Mouse (Mus musculus) forebrain, embryonic 15.5 days (tissue): ENCODE data around the gene Ddrgk1. TPM values are rescaled to one million over a fixed set of nuclear protein-coding genes. Genes with fewer than 3 reads are reported as not detected.
"Not testable (repeated sequence)": the region's sequence is repeated elsewhere in the genome, so short reads cannot be mapped to it uniquely, and the experiment has no call there.

ENCODE experiments used
- ATAC-seq: fragments of 200-750 bp; cut with Nextera tagmentation; replicated peaks from 2 replicates; pipeline ENCODE4 v1.8.0; 2017; ENCODE audit warnings: mild to moderate bottlenecking, moderate TSS enrichment, moderate library complexity
- H3K27ac ChIP-seq: fragments of 300-500 bp; sonication (generic); replicated peaks from 2 replicates; pipeline ENCODE4 v1.5.1; 2015; ENCODE audit warnings: mild to moderate bottlenecking, inconsistent platforms
- H3K27me3 ChIP-seq: fragments of 300-500 bp; sonication (generic); 2 replicates; pipeline ENCODE4 v1.6.1; 2015; ENCODE audit warnings: inconsistent platforms
- H3K36me3 ChIP-seq: fragments of 300-500 bp; sonication (generic); 2 replicates; pipeline ENCODE4 v1.6.1; 2015; ENCODE audit warnings: mild to moderate bottlenecking, inconsistent platforms
- H3K4me1 ChIP-seq: fragments of 300-500 bp; sonication (generic); 2 replicates; pipeline ENCODE4 v1.6.1; 2015; ENCODE audit warnings: inconsistent platforms
- H3K4me2 ChIP-seq: fragments of 300-500 bp; sonication (generic); replicated peaks from 2 replicates; pipeline ENCODE4 v1.6.1; 2015; ENCODE audit warnings: mild to moderate bottlenecking, inconsistent platforms
- H3K4me3 ChIP-seq: fragments of 300-500 bp; sonication (generic); 2 replicates; pipeline ENCODE4 v1.5.1; 2015; ENCODE audit warnings: mild to moderate bottlenecking, inconsistent platforms
- H3K9ac ChIP-seq: fragments of 300-500 bp; sonication (generic); replicated peaks from 2 replicates; pipeline ENCODE4 v1.6.1; 2015; ENCODE audit warnings: mild to moderate bottlenecking, inconsistent platforms
- H3K9me3 ChIP-seq: fragments of 300-500 bp; sonication (generic); 2 replicates; pipeline ENCODE4 v1.6.1; 2016; ENCODE audit warnings: inconsistent platforms
- WGBS: fragments of 180-500 bp; shearing (Covaris S2); methylation state at CpG from one replicate; pipeline ENCODE4 v1.1.7; 2015; ENCODE audit warnings: mixed read lengths; 5-methylcytosine and 5-hydroxymethylcytosine counted together
- polyA plus RNA-seq: library from polyadenylated mRNA; unstranded; fragments of >200 nt; fragmentation: Nextera tagmentation; extraction: Ambion mirVana; gene quantifications from 2 replicates; pipeline ENCODE4 v1.2.1, GENCODE M21; 2015

The Ddrgk1 gene
- polyA plus RNA-seq, 1 experiment from 2014 or later, result 57.4 TPM

DNA sequence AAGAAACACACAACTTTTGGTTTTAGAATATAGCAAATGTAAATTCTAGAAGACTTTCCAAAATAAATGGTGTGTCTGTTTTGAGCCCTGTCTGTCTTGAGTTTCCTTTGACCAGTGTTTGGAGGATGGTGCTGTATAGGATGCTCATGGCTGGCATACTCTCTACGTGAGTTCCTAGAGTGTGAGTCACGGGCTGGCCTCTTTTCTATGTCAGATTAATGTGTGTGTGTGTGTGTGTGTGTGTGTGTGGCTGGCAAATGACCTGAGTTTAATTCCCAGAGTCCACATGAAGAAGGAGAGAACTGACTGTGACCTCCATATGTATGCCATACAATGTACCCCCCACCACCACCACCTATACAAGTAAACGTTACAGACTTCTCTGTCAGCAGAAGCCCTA, 17.1 kb upstream of the Ddrgk1 start:
- Histone ChIP-seq H3K4me1 (no peaks in the 10 kb centered on the region), H3K36me3 (peaks cover 73% of the 10 kb centered on the region), H3K27me3 (no peaks in the 10 kb centered on the region), H3K27ac (no peak overlapping the region), H3K9ac (no peak overlapping the region), H3K9me3 (no peaks in the 10 kb centered on the region), H3K4me3 (no peak overlapping the region), H3K4me2 (no peak overlapping the region)
- WGBS, result 80% methylated on average over 3 of the region's 3 CpGs
- ATAC-seq, result no peak

DNA sequence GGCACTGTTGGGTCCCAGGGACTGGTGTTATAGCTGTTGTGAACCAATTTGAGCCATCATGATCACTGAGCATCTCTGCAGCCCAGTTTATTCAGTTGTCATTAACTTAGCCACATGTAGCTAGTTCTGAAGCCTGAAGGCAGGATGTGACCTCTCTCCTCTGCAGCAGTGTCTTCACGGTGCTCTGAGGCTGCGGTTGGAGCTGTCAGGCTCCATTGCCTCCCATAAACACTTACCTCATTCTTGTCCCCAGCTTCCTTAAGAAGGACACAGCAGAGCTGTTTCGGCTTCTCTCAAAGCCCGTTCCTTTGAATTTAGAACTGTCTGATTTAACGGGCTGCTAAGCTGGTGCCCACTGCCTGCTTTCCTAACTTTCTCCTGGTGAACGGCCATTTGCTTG, 15.4 kb upstream of the Ddrgk1 start:
- Histone ChIP-seq H3K4me3 (no peak overlapping the region), H3K9ac (no peak overlapping the region), H3K4me1 (no peaks in the 10 kb centered on the region), H3K36me3 (peaks cover 89% of the 10 kb centered on the region), H3K9me3 (no peaks in the 10 kb centered on the region), H3K27me3 (no peaks in the 10 kb centered on the region), H3K4me2 (no peak overlapping the region), H3K27ac (no peak overlapping the region)
- ATAC-seq, result no peak
- 91% methylated on average over 6 of the region's 6 CpGs for WGBS

- no peaks in the 10 kb centered on the region for H3K27me3 ChIP-seq
- H3K36me3 ChIP-seq, result peaks cover 88% of the 10 kb centered on the region
- no peak overlapping the region for H3K4me2 ChIP-seq
- no peak overlapping the region for H3K4me3 ChIP-seq
- no peak overlapping the region for H3K9ac ChIP-seq
- no peaks in the 10 kb centered on the region for H3K4me1 ChIP-seq
- no peak overlapping the region for H3K27ac ChIP-seq
- no peak for ATAC-seq
- no peaks in the 10 kb centered on the region for H3K9me3 ChIP-seq
- WGBS, result 85% methylated on average over 12 of the region's 12 CpGs
These were observed 14.7 kb upstream of the Ddrgk1 start for GRCm38 (mm10) chr2:130679154-130679553.

DNA sequence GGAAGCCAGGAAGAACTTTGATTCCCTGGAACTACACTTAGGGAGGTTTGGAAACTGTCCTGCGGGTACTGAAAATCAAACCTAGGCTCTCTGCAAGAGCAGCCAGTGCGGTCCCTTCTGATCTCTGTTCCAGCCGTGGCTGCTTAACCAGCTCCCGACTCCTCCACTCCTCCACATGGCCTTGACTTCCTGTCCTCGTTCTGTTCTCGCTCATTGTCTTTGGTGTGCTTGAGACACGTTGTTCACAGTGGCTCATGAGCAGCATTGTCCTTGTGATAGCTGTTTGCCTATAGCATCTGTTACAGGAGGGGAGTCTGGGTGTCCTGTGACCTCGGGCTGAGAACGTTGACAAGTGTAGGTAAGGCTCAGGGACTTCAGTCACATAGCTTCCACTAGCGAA, 12.8 kb upstream of the Ddrgk1 start:
- Histone ChIP-seq H3K4me2 (no peak overlapping the region), H3K9me3 (no peaks in the 10 kb centered on the region), H3K9ac (no peak overlapping the region), H3K27me3 (no peaks in the 10 kb centered on the region), H3K36me3 (peaks cover 95% of the 10 kb centered on the region), H3K27ac (no peak overlapping the region), H3K4me3 (no peak overlapping the region), H3K4me1 (no peaks in the 10 kb centered on the region)
- no peak for ATAC-seq
- 90% methylated on average over 10 of the region's 10 CpGs for WGBS

GRCm38 (mm10) chr2:130667559-130667958, 3.1 kb upstream of the Ddrgk1 start, which contains the start of gene Itpa:
Gene Itpa (plus strand): TSS chr2:130667610.
- peak within 1 kb of the TSS; percentile 87 for H3K27ac ChIP-seq
- WGBS, result 1% methylated on average over 31 of the region's 31 CpGs
- H3K9me3 ChIP-seq, result no peaks in the 10 kb centered on the region
- peak within 1 kb of the TSS; percentile 65 for H3K4me2 ChIP-seq
- peaks cover 35% of the 10 kb centered on the region for H3K4me1 ChIP-seq
- no peaks in the 10 kb centered on the region for H3K27me3 ChIP-seq
- peak; percentile 66 for ATAC-seq
- H3K9ac ChIP-seq, result peak within 1 kb of the TSS; percentile 68
- peak within 1 kb of the TSS; percentile 64 for H3K4me3 ChIP-seq
- H3K36me3 ChIP-seq, result peaks cover 12% of the 10 kb centered on the region

- peaks cover 28% of the 10 kb centered on the region for H3K4me1 ChIP-seq
- no peaks in the 10 kb centered on the region for H3K9me3 ChIP-seq
- peak overlapping the region; percentile 80 for H3K4me2 ChIP-seq
- H3K27me3 ChIP-seq, result no peaks in the 10 kb centered on the region
- peak overlapping the region; percentile 72 for H3K4me3 ChIP-seq
- H3K9ac ChIP-seq, result peak overlapping the region; percentile 89
- peak overlapping the region; percentile 99; the same call in 1 of the 2 replicates for H3K27ac ChIP-seq
- 91% methylated on average over 11 of the region's 11 CpGs for WGBS
- H3K36me3 ChIP-seq, result peaks cover 28% of the 10 kb centered on the region
- ATAC-seq, result no peak
These were observed 1.1 kb downstream of the Ddrgk1 start for GRCm38 (mm10) chr2:130663342-130663741.

- Histone ChIP-seq H3K4me2 (no peak overlapping the region), H3K27ac (no peak overlapping the region), H3K9me3 (no peaks in the 10 kb centered on the region), H3K27me3 (no peaks in the 10 kb centered on the region), H3K4me1 (peaks cover 15% of the 10 kb centered on the region), H3K9ac (no peak overlapping the region), H3K36me3 (peaks cover 68% of the 10 kb centered on the region), H3K4me3 (no peak overlapping the region)
- ATAC-seq, result no peak
- 96% methylated on average over 10 of the region's 10 CpGs for WGBS
These were observed 5.9 kb downstream of the Ddrgk1 start for GRCm38 (mm10) chr2:130658530-130658929.

GRCm38 (mm10) chr2:130657541-130657940, 6.9 kb downstream of the Ddrgk1 start:
- no peak overlapping the region for H3K27ac ChIP-seq
- no peak overlapping the region for H3K4me2 ChIP-seq
- H3K36me3 ChIP-seq, result peaks cover 74% of the 10 kb centered on the region
- WGBS, result 86% methylated on average over 6 of the region's 6 CpGs
- no peaks in the 10 kb centered on the region for H3K9me3 ChIP-seq
- H3K27me3 ChIP-seq, result no peaks in the 10 kb centered on the region
- no peak overlapping the region for H3K4me3 ChIP-seq
- no peak overlapping the region for H3K9ac ChIP-seq
- peaks cover 5% of the 10 kb centered on the region for H3K4me1 ChIP-seq
- ATAC-seq, result no peak

GRCm38 (mm10) chr2:130656536-130656935, 7.9 kb downstream of the Ddrgk1 start:
- H3K4me2 ChIP-seq, result no peak overlapping the region
- no peaks in the 10 kb centered on the region for H3K27me3 ChIP-seq

GRCm38 (mm10) chr2:130655660-130656339, 8.7 kb downstream of the Ddrgk1 start:
- no peaks in the 10 kb centered on the region for H3K4me1 ChIP-seq
- H3K9me3 ChIP-seq, result no peaks in the 10 kb centered on the region
- peaks cover 61% of the 10 kb centered on the region for H3K36me3 ChIP-seq
- ATAC-seq, result no peak
- no peak overlapping the region for H3K4me3 ChIP-seq
- H3K27me3 ChIP-seq, result no peaks in the 10 kb centered on the region
- no peak overlapping the region for H3K9ac ChIP-seq
- no peak overlapping the region for H3K27ac ChIP-seq
- H3K4me2 ChIP-seq, result no peak overlapping the region
- 91% methylated on average over 6 of the region's 6 CpGs for WGBS

More at GRCm38 (mm10) chr2:130656536-130656935, 7.9 kb downstream of the Ddrgk1 start:
- ATAC-seq, result no peak
- 93% methylated on average over 9 of the region's 9 CpGs for WGBS
- no peaks in the 10 kb centered on the region for H3K4me1 ChIP-seq
- H3K27ac ChIP-seq, result no peak overlapping the region
- H3K9ac ChIP-seq, result no peak overlapping the region
- no peak overlapping the region for H3K4me3 ChIP-seq
- peaks cover 68% of the 10 kb centered on the region for H3K36me3 ChIP-seq
- no peaks in the 10 kb centered on the region for H3K9me3 ChIP-seq

GRCm38 (mm10) chr2:130653760-130654159, 10.7 kb downstream of the Ddrgk1 start:
- Histone ChIP-seq H3K9ac (no peak overlapping the region), H3K4me2 (no peak overlapping the region), H3K4me1 (no peaks in the 10 kb centered on the region), H3K4me3 (no peak overlapping the region), H3K9me3 (no peaks in the 10 kb centered on the region), H3K27me3 (no peaks in the 10 kb centered on the region), H3K36me3 (peaks cover 58% of the 10 kb centered on the region), H3K27ac (no peak overlapping the region)
- WGBS, result 97% methylated on average over 1 of the region's 1 CpGs
- ATAC-seq, result no peak

DNA sequence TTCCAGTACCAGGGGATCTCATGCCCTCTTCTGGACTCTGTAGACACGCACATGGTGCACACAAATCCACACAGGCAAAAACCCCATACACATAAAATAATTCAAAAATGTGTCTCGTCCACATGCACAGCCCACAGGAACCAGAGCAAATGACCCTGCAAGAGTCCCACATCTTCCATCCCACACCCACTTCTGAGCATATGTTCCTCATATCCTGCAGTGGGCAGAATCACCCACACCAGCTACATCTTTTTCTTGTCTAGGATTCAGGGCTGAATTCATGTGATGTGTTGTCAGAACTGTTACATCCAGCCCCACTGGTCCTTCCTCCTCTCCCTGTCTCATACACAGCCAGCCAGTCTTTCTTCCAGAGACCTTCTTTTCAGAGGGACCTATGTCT, 11.2 kb downstream of the Ddrgk1 start:
- no peaks in the 10 kb centered on the region for H3K27me3 ChIP-seq
- H3K27ac ChIP-seq, result no peak overlapping the region
- H3K9ac ChIP-seq, result no peak overlapping the region
- no peaks in the 10 kb centered on the region for H3K9me3 ChIP-seq
- no peak overlapping the region for H3K4me2 ChIP-seq
- ATAC-seq, result no peak
- H3K4me3 ChIP-seq, result no peak overlapping the region
- H3K4me1 ChIP-seq, result no peaks in the 10 kb centered on the region
- 98% methylated on average over 2 of the region's 2 CpGs for WGBS
- peaks cover 53% of the 10 kb centered on the region for H3K36me3 ChIP-seq

DNA sequence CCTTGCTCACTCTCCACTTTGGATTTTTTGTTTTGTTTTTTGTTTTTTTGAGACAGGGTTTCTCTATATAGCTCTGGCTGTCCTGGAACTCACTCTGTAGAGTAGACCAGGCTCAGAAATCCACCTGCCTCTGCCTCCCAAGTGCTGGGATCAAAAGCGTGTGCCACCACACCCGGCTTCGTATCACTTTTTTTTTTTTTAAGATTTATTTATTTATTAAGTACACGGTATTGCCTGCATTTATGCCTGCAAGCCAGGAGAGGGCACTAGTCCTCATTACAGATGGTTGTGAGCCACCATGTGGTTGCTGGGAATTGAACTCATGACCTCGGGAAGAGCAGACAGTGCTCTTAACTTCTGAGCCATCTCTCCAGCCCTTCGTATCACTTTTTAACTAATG, 15.4 kb downstream of the Ddrgk1 start:
- H3K4me3 ChIP-seq, ATAC-seq, H3K9ac ChIP-seq, H3K4me1 ChIP-seq, H3K4me2 ChIP-seq, H3K9me3 ChIP-seq, H3K27me3 ChIP-seq, H3K27ac ChIP-seq: not testable (repeated sequence)
- H3K36me3 ChIP-seq, result peaks cover 19% of the 10 kb centered on the region
- WGBS, result 80% methylated on average over 6 of the region's 6 CpGs
